Mouse (Mus musculus) olfactory bulb, adult 2 months (tissue): ENCODE results near the gene Hook2. TPM values are rescaled to one million over a fixed set of nuclear protein-coding genes. Genes with fewer than 3 reads are reported as not detected.
A peak's percentile ranks its signal among the peaks of the same experiment; 100 is the strongest.

Experiments used
- H3K27ac ChIP-seq: fragments of 200-500 bp; 2 replicates; pipeline ENCODE4 v1.5.1; 2012; ENCODE audit warnings: low read depth, low read length; ENCODE audit not compliant: insufficient read depth
- H3K4me1 ChIP-seq: fragments of 200-500 bp; 2 replicates; pipeline ENCODE4 v1.6.1; 2012; ENCODE audit warnings: low read length; ENCODE audit not compliant: control insufficient read depth, insufficient read depth
- H3K4me3 ChIP-seq: fragments of 200-500 bp; 2 replicates; pipeline ENCODE4 v1.5.1; 2012; ENCODE audit warnings: mild to moderate bottlenecking, low read depth, low read length, moderate library complexity; ENCODE audit not compliant: insufficient read depth
- CTCF ChIP-seq: fragments of 200-500 bp; IDR thresholded peaks from 2 replicates; pipeline ENCODE4 v1.5.1; 2012; ENCODE audit warnings: low read depth, mild to moderate bottlenecking, low read length, moderate library complexity; ENCODE audit not compliant: insufficient read depth
- POLR2A ChIP-seq: fragments of 200-500 bp; IDR thresholded peaks from 2 replicates; pipeline ENCODE4 v1.6.1; 2012; ENCODE audit warnings: mild to moderate bottlenecking, low read depth, low read length, moderate library complexity; ENCODE audit not compliant: insufficient read depth
- WGBS: fragments of 180-500 bp; shearing (Covaris S2); methylation state at CpG from one replicate; pipeline ENCODE4 v1.1.7; 2018; 5-methylcytosine and 5-hydroxymethylcytosine counted together
- polyA plus RNA-seq: library from polyadenylated mRNA; stranded (reverse); fragments of >200 nt; gene quantifications from 2 replicates; pipeline ENCODE4 v1.2.4, GENCODE M21; 2012; ENCODE audit warnings: low replicate concordance; ENCODE audit not compliant: missing spikeins, insufficient read depth, insufficient read length

Hook2 gene
- polyA plus RNA-seq, 1 experiment: not detected

- H3K4me1 ChIP-seq: peaks cover 11% of the 10 kb centered on the region
- under 1% methylated on average over 21 of the region's 21 CpGs for WGBS
- peak overlapping the region; percentile 63 for H3K4me3 ChIP-seq
- H3K27ac ChIP-seq: peak overlapping the region; percentile 71
- TF ChIP-seq CTCF: no peak
- no peak for TF ChIP-seq POLR2A
Observed at GRCm38 (mm10) chr8:84970135-84970790, 20.1 kb upstream of the Hook2 start.

DNA sequence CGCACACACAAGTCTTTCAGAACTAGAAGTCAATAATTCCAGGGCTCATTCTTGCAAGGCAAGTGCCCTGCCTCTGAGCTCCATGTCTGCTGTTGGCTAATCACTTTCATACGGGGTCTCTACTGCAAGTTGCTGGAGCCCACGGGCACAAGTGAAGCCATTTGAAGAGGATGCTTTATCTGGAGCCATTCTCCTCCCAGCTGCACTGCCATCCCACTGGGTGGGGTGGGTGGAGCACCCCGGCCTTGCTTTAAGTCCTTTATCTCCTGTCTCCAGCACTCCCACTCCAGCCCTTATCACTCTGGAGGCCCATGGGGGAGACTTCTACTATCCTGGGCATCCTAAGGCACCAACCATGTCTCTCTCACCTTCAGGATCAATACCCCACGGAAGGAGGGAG, 19.5 kb upstream of the Hook2 start:
- H3K27ac ChIP-seq: no peak overlapping the region

DNA sequence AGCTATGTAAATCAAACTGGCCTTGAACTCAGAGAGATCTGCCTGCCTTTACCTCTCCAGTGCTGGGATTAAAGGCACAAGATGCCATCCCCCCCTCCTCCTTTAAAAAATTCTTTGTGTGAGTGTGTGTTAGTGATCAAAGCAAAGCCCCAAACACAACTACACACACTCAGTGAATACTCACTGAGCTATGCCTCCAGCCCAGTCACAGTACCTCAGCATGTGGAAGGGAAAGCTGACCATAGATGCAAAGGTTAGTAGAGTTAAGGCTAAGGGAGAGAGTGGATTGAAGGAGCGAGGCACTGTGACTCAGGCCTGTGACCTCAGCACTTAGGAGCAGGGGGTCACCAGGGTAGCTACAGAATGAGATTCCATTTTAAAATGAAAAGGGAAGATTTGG, 17.3 kb upstream of the Hook2 start:
- 94% methylated on average over 1 of the region's 1 CpGs for WGBS

More for the DNA sequence above, 19.5 kb upstream of the Hook2 start:
- Histone ChIP-seq H3K4me1 (peaks cover 10% of the 10 kb centered on the region), H3K4me3 (no peak overlapping the region)
- 32% methylated on average over 5 of the region's 5 CpGs for WGBS
- TF ChIP-seq CTCF (no peak), POLR2A (no peak)

DNA sequence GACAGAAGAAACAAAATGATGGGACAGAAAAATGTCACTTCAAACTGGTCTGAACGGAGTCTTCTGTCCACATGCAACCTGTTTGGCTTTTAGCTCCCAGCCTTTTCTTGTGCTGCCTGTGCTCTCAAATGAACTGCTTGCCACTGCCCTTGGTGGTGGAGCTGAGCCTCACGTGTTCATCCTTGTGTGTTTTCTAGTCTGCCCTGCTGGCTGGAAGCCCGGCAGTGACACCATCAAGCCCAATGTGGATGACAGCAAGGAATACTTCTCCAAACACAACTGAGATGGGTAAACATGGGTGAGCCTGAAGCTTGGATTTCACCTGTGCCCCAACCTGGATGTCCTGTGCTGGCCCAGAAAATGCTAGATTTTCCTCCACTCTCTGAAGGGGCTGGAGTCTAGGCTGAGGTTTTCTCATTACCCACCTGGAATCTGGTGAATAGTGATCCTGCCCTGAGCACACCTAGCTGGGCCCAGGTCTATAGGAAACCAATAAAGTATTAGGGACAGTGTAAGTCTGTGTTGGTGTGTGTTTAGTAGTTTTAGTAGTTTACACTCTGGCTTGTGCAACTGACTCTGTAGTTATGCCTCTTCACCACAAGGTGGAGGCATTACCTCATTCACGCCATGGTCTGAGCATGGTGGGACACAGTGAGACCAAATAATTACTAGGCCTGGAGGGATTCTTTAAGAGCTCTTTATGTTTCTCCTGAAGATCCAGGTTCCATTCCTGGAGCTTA, 16.4 kb upstream of the Hook2 start:
- 39% methylated on average over 4 of the region's 4 CpGs for WGBS
- TF ChIP-seq POLR2A: no peak
- TF ChIP-seq CTCF: no peak
- no peak overlapping the region for H3K27ac ChIP-seq
- peaks cover 19% of the 10 kb centered on the region for H3K4me1 ChIP-seq
- H3K4me3 ChIP-seq: no peak overlapping the region

More for the DNA sequence above, 17.3 kb upstream of the Hook2 start:
- Histone ChIP-seq H3K4me1 (peaks cover 17% of the 10 kb centered on the region), H3K27ac (no peak overlapping the region), H3K4me3 (no peak overlapping the region)
- TF ChIP-seq CTCF (no peak), POLR2A (no peak)

DNA sequence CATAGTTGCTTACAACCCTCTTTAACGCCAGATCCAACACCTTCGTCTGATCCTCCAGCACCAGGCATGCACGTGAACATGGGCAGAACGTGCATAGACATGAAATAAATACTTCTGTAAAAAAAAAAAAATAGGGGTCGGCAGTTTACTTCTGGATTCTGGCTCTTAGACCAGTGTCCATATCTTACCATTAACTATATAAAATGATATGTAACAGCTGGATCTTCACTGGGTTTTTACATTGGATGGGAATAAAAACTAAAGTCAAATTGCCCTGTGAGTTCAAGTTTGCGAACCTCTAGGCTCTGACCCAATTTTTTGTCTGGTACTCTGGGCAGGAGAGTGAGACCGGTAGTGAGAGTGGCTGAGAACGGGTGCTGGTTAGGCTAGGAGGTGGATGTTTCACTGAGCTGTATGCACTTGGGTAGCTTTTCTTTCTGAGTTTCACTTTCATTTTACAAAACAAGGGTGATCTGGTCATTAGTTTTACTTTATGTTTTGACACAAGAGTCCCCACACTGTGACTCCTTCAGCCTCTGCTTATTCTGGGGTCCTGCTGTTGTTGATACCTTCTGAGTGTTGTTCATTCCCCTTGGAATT, 15.8 kb upstream of the Hook2 start:
- TF ChIP-seq CTCF (no peak), POLR2A (no peak)
- no peak overlapping the region for H3K4me3 ChIP-seq
- H3K4me1 ChIP-seq: peaks cover 22% of the 10 kb centered on the region
- 74% methylated on average over 8 of the region's 8 CpGs for WGBS
- H3K27ac ChIP-seq: no peak overlapping the region

GRCm38 (mm10) chr8:84975434-84975833, 15.0 kb upstream of the Hook2 start:
- TF ChIP-seq POLR2A: no peak
- TF ChIP-seq CTCF: peak; percentile 66
- Histone ChIP-seq H3K27ac (peak overlapping the region; percentile 76), H3K4me1 (peaks cover 27% of the 10 kb centered on the region)

GRCm38 (mm10) chr8:84976031-84976762, 14.2 kb upstream of the Hook2 start:
- Histone ChIP-seq H3K27ac (peak overlapping the region; percentile 92), H3K4me1 (peaks cover 26% of the 10 kb centered on the region), H3K4me3 (peak overlapping the region; percentile 83)
- no peak for TF ChIP-seq CTCF
- peak; percentile 65 for TF ChIP-seq POLR2A
- under 1% methylated on average over 61 of the region's 61 CpGs for WGBS

More at GRCm38 (mm10) chr8:84975434-84975833, 15.0 kb upstream of the Hook2 start:
- no peak overlapping the region for H3K4me3 ChIP-seq
- 38% methylated on average over 7 of the region's 7 CpGs for WGBS

DNA sequence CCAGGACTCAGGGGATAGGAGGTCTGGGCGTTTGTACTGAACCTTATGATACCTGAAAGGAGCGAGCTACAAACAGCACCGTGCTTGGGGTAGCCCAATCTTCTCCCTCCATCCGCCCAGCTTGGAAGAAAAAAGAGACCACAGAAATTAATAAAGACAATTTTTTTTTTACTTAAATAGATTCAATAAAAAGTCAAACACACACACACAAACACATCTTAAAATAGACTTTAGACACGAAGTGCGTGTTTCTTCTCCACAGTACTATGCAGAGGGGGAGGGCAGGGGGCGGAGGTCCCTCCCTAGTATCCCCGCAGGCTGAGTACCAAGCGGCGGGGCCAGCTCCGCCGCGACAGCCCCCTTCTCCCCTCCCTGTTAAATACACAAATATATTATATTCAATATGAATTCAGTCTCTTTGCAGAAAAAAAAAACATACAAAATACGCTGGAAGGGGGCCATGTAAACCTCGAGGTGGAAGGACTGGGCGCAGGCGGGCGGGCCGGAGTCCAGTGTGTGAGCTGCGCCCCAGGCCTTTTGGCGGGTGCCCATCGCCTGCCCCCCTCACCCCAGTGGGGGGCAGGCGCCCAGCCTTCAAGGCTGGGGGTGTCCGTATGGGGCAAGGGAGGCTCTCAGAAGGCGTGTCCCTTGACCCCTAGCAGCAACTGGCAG, 13.5 kb upstream of the Hook2 start:
- H3K27ac ChIP-seq: peak overlapping the region; percentile 92
- no peak for TF ChIP-seq POLR2A
- TF ChIP-seq CTCF: no peak
- peaks cover 25% of the 10 kb centered on the region for H3K4me1 ChIP-seq
- H3K4me3 ChIP-seq: peak overlapping the region; percentile 83
- under 1% methylated on average over 25 of the region's 25 CpGs for WGBS
